Mouse (Mus musculus): Measurements from ENCODE around the gene Dusp16. TPM values are rescaled to one million over a fixed set of nuclear protein-coding genes. Genes with fewer than 3 reads are reported as not detected.
"Not testable (repeated sequence)": the region's sequence is repeated elsewhere in the genome, so short reads cannot be mapped to it uniquely, and the experiment has no call there.

Dusp16 gene
- polyA plus RNA-seq, 1 experiment, result 21.1 TPM

GRCm38 (mm10) chr6:134696554-134696953 is 95.9 kb downstream of the Dusp16 start:
- TF ChIP-seq POLR2A (IDR thresholded peaks at IDR 0.05; ENCODE audit: borderline replicate concordance, extremely low read depth, low read depth, low read length), result no peak
- no peak for TF ChIP-seq CTCF (IDR thresholded peaks at IDR 0.05; ENCODE audit: insufficient read depth, low read length)
- no peak for DNase-seq
- WGBS, result 64% methylated on average over 2 of the region's 2 CpGs
- peaks cover 15% of the 10 kb centered on the region for H3K4me1 ChIP-seq (ENCODE audit: control insufficient read depth, insufficient read depth, low read length)
- H3K4me3 ChIP-seq (replicated peaks; ENCODE audit: extremely low read depth, low read depth, low read length), result no peak overlapping the region

- Histone ChIP-seq H3K4me3 (replicated peaks; ENCODE audit: extremely low read depth, low read depth, low read length) (no peak overlapping the region), H3K4me1 (ENCODE audit: control insufficient read depth, insufficient read depth, low read length) (peaks cover 13% of the 10 kb centered on the region)
- 53% methylated on average over 4 of the region's 4 CpGs for WGBS
- TF ChIP-seq POLR2A (IDR thresholded peaks at IDR 0.05; ENCODE audit: borderline replicate concordance, extremely low read depth, low read depth, low read length) (no peak), CTCF (IDR thresholded peaks at IDR 0.05; ENCODE audit: insufficient read depth, low read length) (no peak)
- no peak for DNase-seq
Observed at GRCm38 (mm10) chr6:134696146-134696545, 96.3 kb downstream of the Dusp16 start.

- H3K4me3 ChIP-seq (replicated peaks; ENCODE audit: extremely low read depth, low read depth, low read length), result no peak overlapping the region
- WGBS, result 61% methylated on average over 3 of the region's 3 CpGs
- TF ChIP-seq CTCF (IDR thresholded peaks at IDR 0.05; ENCODE audit: insufficient read depth, low read length) (no peak), POLR2A (IDR thresholded peaks at IDR 0.05; ENCODE audit: borderline replicate concordance, extremely low read depth, low read depth, low read length) (no peak)
- DNase-seq, result no peak
- H3K4me1 ChIP-seq (ENCODE audit: control insufficient read depth, insufficient read depth, low read length), result peaks cover 12% of the 10 kb centered on the region
Observed at GRCm38 (mm10) chr6:134695625-134696024, 96.8 kb downstream of the Dusp16 start.

- WGBS, result 100% methylated on average over 3 of the region's 3 CpGs
- Histone ChIP-seq H3K4me1 (ENCODE audit: control insufficient read depth, insufficient read depth, low read length) (peaks cover 6% of the 10 kb centered on the region), H3K4me3 (replicated peaks; ENCODE audit: extremely low read depth, low read depth, low read length) (no peak overlapping the region)
- no peak for DNase-seq
- no peak for TF ChIP-seq CTCF (IDR thresholded peaks at IDR 0.05; ENCODE audit: insufficient read depth, low read length)
- TF ChIP-seq POLR2A (IDR thresholded peaks at IDR 0.05; ENCODE audit: borderline replicate concordance, extremely low read depth, low read depth, low read length), result no peak
Observed at GRCm38 (mm10) chr6:134694988-134695387, 97.4 kb downstream of the Dusp16 start.

GRCm38 (mm10) chr6:134694498-134694897 is 97.9 kb downstream of the Dusp16 start:
- Histone ChIP-seq H3K4me3 (replicated peaks; ENCODE audit: extremely low read depth, low read depth, low read length) (no peak overlapping the region), H3K4me1 (ENCODE audit: control insufficient read depth, insufficient read depth, low read length) (peaks cover 5% of the 10 kb centered on the region)
- no peak for DNase-seq
- 94% methylated on average over 6 of the region's 6 CpGs for WGBS
- TF ChIP-seq POLR2A (IDR thresholded peaks at IDR 0.05; ENCODE audit: borderline replicate concordance, extremely low read depth, low read depth, low read length) (no peak), CTCF (IDR thresholded peaks at IDR 0.05; ENCODE audit: insufficient read depth, low read length) (no peak)

GRCm38 (mm10) chr6:134685515-134685914 is 106.9 kb downstream of the Dusp16 start:
- TF ChIP-seq CTCF (IDR thresholded peaks at IDR 0.05; ENCODE audit: insufficient read depth, low read length) (no peak), POLR2A (IDR thresholded peaks at IDR 0.05; ENCODE audit: borderline replicate concordance, extremely low read depth, low read depth, low read length) (no peak)
- Histone ChIP-seq H3K4me1 (ENCODE audit: control insufficient read depth, insufficient read depth, low read length) (no peaks in the 10 kb centered on the region), H3K4me3 (replicated peaks; ENCODE audit: extremely low read depth, low read depth, low read length) (no peak overlapping the region)
- DNase-seq, result no peak
- 96% methylated on average over 6 of the region's 6 CpGs for WGBS

GRCm38 (mm10) chr6:134685040-134685439 is 107.4 kb downstream of the Dusp16 start:
- Histone ChIP-seq H3K4me3 (replicated peaks; ENCODE audit: extremely low read depth, low read depth, low read length) (no peak overlapping the region), H3K4me1 (ENCODE audit: control insufficient read depth, insufficient read depth, low read length) (no peaks in the 10 kb centered on the region)
- TF ChIP-seq CTCF (IDR thresholded peaks at IDR 0.05; ENCODE audit: insufficient read depth, low read length), result no peak
- TF ChIP-seq POLR2A (IDR thresholded peaks at IDR 0.05; ENCODE audit: borderline replicate concordance, extremely low read depth, low read depth, low read length), result no peak
- WGBS, result 87% methylated on average over 2 of the region's 2 CpGs
- DNase-seq, result no peak

GRCm38 (mm10) chr6:134684354-134684915 is 108.0 kb downstream of the Dusp16 start:
- H3K4me3 ChIP-seq (replicated peaks; ENCODE audit: extremely low read depth, low read depth, low read length), result no peak overlapping the region
- TF ChIP-seq POLR2A (IDR thresholded peaks at IDR 0.05; ENCODE audit: borderline replicate concordance, extremely low read depth, low read depth, low read length) (no peak), CTCF (IDR thresholded peaks at IDR 0.05; ENCODE audit: insufficient read depth, low read length) (no peak)
- no peak for DNase-seq
- H3K4me1 ChIP-seq (ENCODE audit: control insufficient read depth, insufficient read depth, low read length), result no peaks in the 10 kb centered on the region
- whole genome bisulfite sequencing, result 76% methylated on average over 6 of the region's 6 CpGs

GRCm38 (mm10) chr6:134679330-134679729 is 113.1 kb downstream of the Dusp16 start:
- H3K4me1 ChIP-seq (ENCODE audit: control insufficient read depth, insufficient read depth, low read length); DNase-seq; H3K4me3 ChIP-seq (replicated peaks; ENCODE audit: extremely low read depth, low read depth, low read length): not testable (repeated sequence)
- 87% methylated on average over 4 of the region's 4 CpGs for WGBS

GRCm38 (mm10) chr6:134678037-134678436 is 114.4 kb downstream of the Dusp16 start:
- DNase-seq, result no peak
- peaks cover 2% of the 10 kb centered on the region; the same call in 1 of the 2 replicates for H3K4me1 ChIP-seq (ENCODE audit: control insufficient read depth, insufficient read depth, low read length)
- 73% methylated on average over 3 of the region's 3 CpGs for WGBS
- H3K4me3 ChIP-seq (replicated peaks; ENCODE audit: extremely low read depth, low read depth, low read length), result no peak overlapping the region
- TF ChIP-seq POLR2A (IDR thresholded peaks at IDR 0.05; ENCODE audit: borderline replicate concordance, extremely low read depth, low read depth, low read length) (no peak), CTCF (IDR thresholded peaks at IDR 0.05; ENCODE audit: insufficient read depth, low read length) (no peak)

Data from lung, adult 2 months (tissue).